Mouse (Mus musculus) urinary bladder, adult 18-20 months (tissue): ENCODE data around the gene Slf2.
A peak's percentile ranks its signal among the peaks of the same experiment; 100 is the strongest.

Experiments
- DNase-seq, 2 experiments: peaks; one replicate each; pipeline ENCODE4 v3.0.0; 2022; ENCODE audit warnings: low spot score in 2 of 2, mixed read lengths in 2 of 2

The Slf2 gene

GRCm38 (mm10) chr19:45028746-45029145 lies 97.8 kb downstream of the Slf2 start:
- no peak for DNase-seq

GRCm38 (mm10) chr19:45029571-45029970 lies 98.6 kb downstream of the Slf2 start:
- no peak for DNase-seq

- DNase-seq = peak in 1 of 2 experiments; percentile 48
Observed at GRCm38 (mm10) chr19:45030111-45030510, 99.2 kb downstream of the Slf2 start.

- DNase-seq = peak; percentile 37 to 66
Observed at GRCm38 (mm10) chr19:45030746-45031693, 100.1 kb downstream of the Slf2 start.

GRCm38 (mm10) chr19:45031780-45032179 lies 100.8 kb downstream of the Slf2 start:
- peak; percentile 48 to 69 for DNase-seq
